ENCODE assay signal across 28 mouse cellular contexts in genomic region chr2:146387211-146387610, GRCm38 (mm10).
DNase-seq lines count a peak whose midpoint lies in the region; ATAC-seq and TF ChIP-seq lines count a peak whose summit lies in the region.
"Had no signal": no experiment of that assay in that cellular context is flagged by ENCODE, and none has a peak within 500 bp of the region (broad histone marks: within the 10 kb centered on the region; RNA-seq: fewer than 3 reads in every experiment).

No protein-coding gene starts in this region.

- H3K4me1 ChIP-seq in embryonic facial prominence, embryonic 11.5 days (ENCODE audit: control insufficient read depth, insufficient read depth, low read length): no peaks in the 10 kb centered on the region
- no peaks in the 10 kb centered on the region for H3K4me1 ChIP-seq in embryonic facial prominence, embryonic 10.5 days
- no peaks in the 10 kb centered on the region for H3K4me1 ChIP-seq in lung, postnatal 0 days (ENCODE audit: insufficient read depth, low read depth, low read length)
- no peaks in the 10 kb centered on the region for H3K4me1 ChIP-seq in lung, adult 2 months (ENCODE audit: control insufficient read depth, insufficient read depth, low read length)
- peaks cover 8% of the 10 kb centered on the region; the same call in 1 of the 2 replicates for H3K4me1 ChIP-seq in embryonic facial prominence, embryonic 13.5 days
- H3K4me1 ChIP-seq: forebrain, embryonic 12.5 days; forebrain, embryonic 15.5 days; heart, embryonic 10.5 days had no signal

- no peak overlapping the region for H3K4me2 ChIP-seq in embryonic facial prominence, embryonic 11.5 days (ENCODE audit: low read depth, low read length)
- no peak overlapping the region for H3K4me2 ChIP-seq in lung, postnatal 0 days (replicated peaks; ENCODE audit: low read depth, low read length)
- H3K4me2 ChIP-seq in embryonic facial prominence, embryonic 13.5 days: no peak overlapping the region
- H3K4me2 ChIP-seq: forebrain, embryonic 12.5 days; forebrain, embryonic 15.5 days; heart, embryonic 13.5 days; hindbrain, embryonic 14.5 days had no signal

- no peak for TF ChIP-seq EP300 in lung, postnatal 0 days (IDR thresholded peaks at IDR 0.05)

- no peak for TF ChIP-seq POLR2A in lung, adult 2 months (IDR thresholded peaks at IDR 0.05; ENCODE audit: borderline replicate concordance, extremely low read depth, low read depth, low read length)

- no peak overlapping the region for H3K9ac ChIP-seq in embryonic facial prominence, embryonic 11.5 days (replicated peaks; ENCODE audit: low read length)
- H3K9ac ChIP-seq in lung, postnatal 0 days (replicated peaks; ENCODE audit: low read depth): no peak overlapping the region
- H3K9ac ChIP-seq in embryonic facial prominence, embryonic 13.5 days: no peak overlapping the region
- H3K9ac ChIP-seq: forebrain, embryonic 12.5 days; forebrain, embryonic 15.5 days; heart, embryonic 13.5 days; hindbrain, embryonic 14.5 days had no signal

- no peak overlapping the region for H3K27ac ChIP-seq in embryonic facial prominence, embryonic 11.5 days (replicated peaks; ENCODE audit: low read depth, low read length)
- no peak overlapping the region for H3K27ac ChIP-seq in embryonic facial prominence, embryonic 10.5 days (replicated peaks)
- H3K27ac ChIP-seq in lung, postnatal 0 days (ENCODE audit: low read length): no peak overlapping the region
- 0 out of 2 replicates have a peak overlapping the region, but pooled peaks have one; percentile 23 for H3K27ac ChIP-seq in embryonic facial prominence, embryonic 13.5 days
- H3K27ac ChIP-seq: forebrain, embryonic 12.5 days; forebrain, embryonic 15.5 days; heart, adult 2 months; heart, embryonic 10.5 days; heart, embryonic 13.5 days; hindbrain, embryonic 14.5 days; hindbrain, postnatal 0 days had no signal

- DNase-seq in embryonic facial prominence, embryonic 11.5 days (ENCODE audit: low spot score): peak; percentile 14
- DNase-seq in embryonic facial prominence, embryonic 10.5 days (ENCODE audit: low spot score): no peak
- DNase-seq in lung, postnatal 0 days (ENCODE audit: low spot score): peak; percentile 58
- no peak for DNase-seq in lung, adult 2 months
- no peak for DNase-seq in embryo, embryonic 9.5 days (ENCODE audit: extremely low spot score)
- DNase-seq: adrenal gland, postnatal 10 days; adrenal gland, postnatal 36 days; B cell, adult 2 months; cerebellum, adult 18-20 months; cerebellum, adult 9-10 months; cerebellum, postnatal 14 days; gastrocnemius, postnatal 10 days; gastrocnemius, postnatal 36 days; heart, adult 2 months; heart, postnatal 14 days; heart, postnatal 4 days had no signal

- ATAC-seq in embryonic facial prominence, embryonic 11.5 days (replicated peaks; ENCODE audit: insufficient number of reproducible peaks, low FRiP score, low TSS enrichment, low read depth): no peak
- peak; percentile 37; the same call in 1 of the 2 replicates for ATAC-seq in lung, postnatal 0 days
- no peak for ATAC-seq in embryonic facial prominence, embryonic 13.5 days (ENCODE audit: insufficient number of reproducible peaks, insufficient read depth, low FRiP score, low TSS enrichment, low read depth)
- no peak for ATAC-seq in inflammation-experienced regulatory T-cells, adult 6 months
- ATAC-seq: activated CD4-positive, CD25-positive, alpha-beta regulatory T cell, adult 4 months; forebrain, embryonic 15.5 days; hindbrain, postnatal 0 days had no signal

- no peaks in the 10 kb centered on the region for H3K36me3 ChIP-seq in embryonic facial prominence, embryonic 11.5 days (replicated peaks; ENCODE audit: control insufficient read depth, insufficient read depth, low read depth, low read length)
- H3K36me3 ChIP-seq in embryonic facial prominence, embryonic 10.5 days (replicated peaks): peaks cover 11% of the 10 kb centered on the region; the same call in 1 of the 2 replicates
- H3K36me3 ChIP-seq in lung, postnatal 0 days (ENCODE audit: insufficient read depth, low read length): no peaks in the 10 kb centered on the region
- H3K36me3 ChIP-seq in embryonic facial prominence, embryonic 13.5 days: no peaks in the 10 kb centered on the region
- H3K36me3 ChIP-seq: forebrain, embryonic 12.5 days had no signal

- no peaks in the 10 kb centered on the region for H3K27me3 ChIP-seq in embryonic facial prominence, embryonic 11.5 days (ENCODE audit: control insufficient read depth, insufficient read depth, low read length)
- H3K27me3 ChIP-seq in embryonic facial prominence, embryonic 10.5 days (replicated peaks; ENCODE audit: low read depth, poor library complexity, severe bottlenecking): no peaks in the 10 kb centered on the region
- no peaks in the 10 kb centered on the region for H3K27me3 ChIP-seq in lung, postnatal 0 days (replicated peaks; ENCODE audit: insufficient read depth, low read length)
- no peaks in the 10 kb centered on the region for H3K27me3 ChIP-seq in embryonic facial prominence, embryonic 13.5 days
- H3K27me3 ChIP-seq: CH12.LX; forebrain, embryonic 12.5 days; forebrain, embryonic 15.5 days; heart, embryonic 13.5 days had no signal

- WGBS in embryonic facial prominence, embryonic 11.5 days: 72% methylated on average over 2 of the region's 2 CpGs
- WGBS in embryonic facial prominence, embryonic 10.5 days: 77% methylated on average over 2 of the region's 2 CpGs
- 56% methylated on average over 2 of the region's 2 CpGs for WGBS in lung, postnatal 0 days
- WGBS in lung, adult 2 months: 73% methylated on average over 2 of the region's 2 CpGs
- WGBS in embryonic facial prominence, embryonic 13.5 days: 39% methylated on average over 2 of the region's 2 CpGs

- no peak for TF ChIP-seq CTCF in lung, postnatal 0 days (IDR thresholded peaks at IDR 0.05)
- no peak for TF ChIP-seq CTCF in lung, adult 2 months (IDR thresholded peaks at IDR 0.05; ENCODE audit: insufficient read depth, low read length)

- no peak overlapping the region for H3K4me3 ChIP-seq in embryonic facial prominence, embryonic 11.5 days (ENCODE audit: low read depth, low read length)
- no peak overlapping the region for H3K4me3 ChIP-seq in embryonic facial prominence, embryonic 10.5 days
- H3K4me3 ChIP-seq in lung, postnatal 0 days (ENCODE audit: low read depth, low read length): no peak overlapping the region
- no peak overlapping the region for H3K4me3 ChIP-seq in lung, adult 2 months (replicated peaks; ENCODE audit: extremely low read depth, low read depth, low read length)
- H3K4me3 ChIP-seq in embryonic facial prominence, embryonic 13.5 days: no peak overlapping the region
- H3K4me3 ChIP-seq: erythroblast, embryonic 14.5 days; forebrain, embryonic 12.5 days; forebrain, embryonic 15.5 days; heart, adult 2 months; heart, embryonic 10.5 days; heart, embryonic 13.5 days had no signal

- H3K9me3 ChIP-seq in embryonic facial prominence, embryonic 11.5 days (replicated peaks; ENCODE audit: control insufficient read depth, low read length): no peaks in the 10 kb centered on the region
- H3K9me3 ChIP-seq in embryonic facial prominence, embryonic 10.5 days: no peaks in the 10 kb centered on the region
- no peaks in the 10 kb centered on the region for H3K9me3 ChIP-seq in lung, postnatal 0 days (ENCODE audit: low read length)
- H3K9me3 ChIP-seq in embryonic facial prominence, embryonic 13.5 days: 0 out of 2 replicates have a peak, but pooled peaks cover 3% of the 10 kb centered on the region
- H3K9me3 ChIP-seq: forebrain, embryonic 12.5 days; forebrain, embryonic 15.5 days; G1E; heart, embryonic 10.5 days; heart, embryonic 13.5 days had no signal

Comparison
In these comparisons a context has a peak if more than half of its experiments do, and no peak if none do; other contexts are left out.
1. DNase-seq: peak in embryonic facial prominence, embryonic 11.5 days (single experiment) and lung, postnatal 0 days (single experiment); none in embryonic facial prominence, embryonic 10.5 days (single experiment), lung, adult 2 months (single experiment) and embryo, embryonic 9.5 days (single experiment).